Mouse (Mus musculus): Measurements from ENCODE around the gene Lsm2.
"Not testable (repeated sequence)": the region's sequence is repeated elsewhere in the genome, so short reads cannot be mapped to it uniquely, and the experiment has no call there.

The Lsm2 gene

DNA sequence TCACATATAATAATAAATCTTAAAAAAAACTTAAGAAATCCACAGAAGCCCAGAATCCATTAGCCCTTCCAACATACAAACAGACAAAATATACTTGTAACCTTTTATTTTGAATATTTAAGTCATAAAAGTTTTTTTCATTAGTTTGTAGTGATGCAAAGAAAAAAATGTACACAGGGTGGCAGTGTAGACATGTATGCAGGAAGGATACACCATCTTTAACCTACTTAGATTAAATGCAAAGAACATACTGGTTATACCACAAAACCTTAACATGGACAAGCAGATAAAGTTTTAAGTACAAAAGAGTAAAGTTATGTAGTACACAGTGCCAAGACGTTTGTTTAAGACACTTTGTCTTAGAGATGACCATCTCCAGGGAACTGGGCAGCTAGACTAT lies 25.3 kb upstream of the Lsm2 start:
- no peak for DNase-seq (ENCODE audit: low spot score in 2 of 2)

DNA sequence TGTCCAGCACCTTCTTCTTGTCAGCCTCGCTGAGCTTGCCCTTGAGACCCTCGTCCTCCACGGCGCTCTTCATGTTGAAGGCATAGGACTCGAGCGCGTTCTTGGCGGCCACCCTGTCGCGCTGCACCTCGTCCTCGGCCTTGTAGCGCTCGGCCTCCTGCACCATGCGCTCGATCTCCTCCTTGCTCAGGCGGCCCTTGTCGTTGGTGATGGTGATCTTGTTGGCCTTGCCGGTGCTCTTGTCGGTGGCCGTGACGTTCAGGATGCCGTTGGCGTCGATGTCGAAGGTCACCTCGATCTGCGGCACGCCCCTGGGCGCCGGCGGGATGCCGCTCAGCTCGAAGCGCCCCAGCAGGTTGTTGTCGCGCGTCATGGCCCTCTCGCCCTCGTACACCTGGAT lies 24.4 kb upstream of the Lsm2 start:
- not testable (repeated sequence) for DNase-seq (ENCODE audit: low spot score in 2 of 2)

DNA sequence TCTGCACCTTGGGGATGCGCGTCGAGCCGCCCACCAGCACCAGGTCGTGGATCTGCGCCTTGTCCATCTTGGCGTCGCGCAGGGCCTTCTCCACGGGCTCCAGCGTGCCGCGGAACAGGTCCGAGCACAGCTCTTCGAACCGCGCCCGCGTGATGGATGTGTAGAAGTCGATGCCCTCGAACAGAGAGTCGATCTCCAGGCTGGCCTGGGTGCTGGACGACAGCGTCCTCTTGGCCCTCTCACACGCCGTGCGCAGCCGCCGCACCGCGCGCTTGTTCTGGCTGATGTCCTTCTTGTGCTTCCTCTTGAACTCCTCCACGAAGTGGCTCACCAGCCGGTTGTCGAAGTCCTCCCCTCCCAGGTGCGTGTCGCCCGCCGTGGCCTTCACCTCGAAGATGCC lies 23.7 kb upstream of the Lsm2 start:
- DNase-seq (ENCODE audit: low spot score in 2 of 2), result not testable (repeated sequence)

DNA sequence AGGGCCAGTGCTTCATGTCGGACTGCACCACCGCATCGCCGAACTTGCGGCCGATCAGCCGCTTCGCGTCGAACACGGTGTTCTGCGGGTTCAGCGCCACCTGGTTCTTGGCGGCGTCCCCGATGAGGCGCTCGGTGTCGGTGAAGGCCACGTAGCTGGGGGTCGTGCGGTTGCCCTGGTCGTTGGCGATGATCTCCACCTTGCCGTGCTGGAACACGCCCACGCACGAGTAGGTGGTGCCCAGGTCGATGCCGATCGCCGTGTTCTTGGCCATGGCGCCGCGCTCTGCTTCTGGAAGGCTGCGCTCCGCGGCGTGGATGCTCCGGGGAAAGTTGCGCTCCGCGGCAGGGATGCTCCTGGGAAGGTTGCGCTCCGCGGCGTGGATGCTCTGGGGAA lies 22.9 kb upstream of the Lsm2 start:
- not testable (repeated sequence) for DNase-seq (ENCODE audit: low spot score in 2 of 2)

DNA sequence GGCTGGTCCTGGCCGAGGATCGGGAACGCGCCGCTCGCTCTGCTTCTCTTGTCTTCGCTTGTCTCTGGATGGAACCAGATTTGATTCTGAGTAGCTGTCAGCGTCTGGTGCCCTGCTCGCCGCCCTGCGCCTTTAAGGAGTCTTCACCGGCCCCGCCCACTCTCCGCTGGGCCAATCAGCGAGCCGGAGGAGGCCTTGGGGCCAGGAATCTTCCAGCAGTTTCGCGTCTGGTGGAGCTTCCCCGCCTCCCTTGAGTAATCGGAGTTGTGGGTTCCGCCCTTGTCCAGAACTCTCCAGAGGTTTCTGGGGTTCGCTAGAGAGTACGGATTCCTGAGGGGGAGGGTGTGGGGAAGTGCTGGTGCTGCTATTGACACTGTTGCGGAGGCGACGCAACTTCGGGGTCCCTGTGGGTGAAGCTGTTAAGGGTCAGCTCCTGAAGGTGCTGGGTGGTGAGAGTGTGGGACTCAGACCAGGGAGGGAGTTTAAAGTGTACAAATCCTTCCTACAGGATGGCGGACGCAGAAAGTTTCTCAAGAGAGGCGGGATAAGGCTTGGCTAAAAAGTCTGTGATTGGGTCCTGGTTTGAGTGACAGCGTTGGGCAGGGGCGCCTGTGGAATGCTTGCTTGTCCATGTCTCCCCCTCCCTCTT lies 22.4 kb upstream of the Lsm2 start, which contains the start of gene Hspa1b:
Hspa1b (minus strand) TSS at position 109 of the 649 bp plus-strand sequence.
- peak in 1 of 2 experiments; percentile 52 for DNase-seq (ENCODE audit: low spot score in 2 of 2)

DNA sequence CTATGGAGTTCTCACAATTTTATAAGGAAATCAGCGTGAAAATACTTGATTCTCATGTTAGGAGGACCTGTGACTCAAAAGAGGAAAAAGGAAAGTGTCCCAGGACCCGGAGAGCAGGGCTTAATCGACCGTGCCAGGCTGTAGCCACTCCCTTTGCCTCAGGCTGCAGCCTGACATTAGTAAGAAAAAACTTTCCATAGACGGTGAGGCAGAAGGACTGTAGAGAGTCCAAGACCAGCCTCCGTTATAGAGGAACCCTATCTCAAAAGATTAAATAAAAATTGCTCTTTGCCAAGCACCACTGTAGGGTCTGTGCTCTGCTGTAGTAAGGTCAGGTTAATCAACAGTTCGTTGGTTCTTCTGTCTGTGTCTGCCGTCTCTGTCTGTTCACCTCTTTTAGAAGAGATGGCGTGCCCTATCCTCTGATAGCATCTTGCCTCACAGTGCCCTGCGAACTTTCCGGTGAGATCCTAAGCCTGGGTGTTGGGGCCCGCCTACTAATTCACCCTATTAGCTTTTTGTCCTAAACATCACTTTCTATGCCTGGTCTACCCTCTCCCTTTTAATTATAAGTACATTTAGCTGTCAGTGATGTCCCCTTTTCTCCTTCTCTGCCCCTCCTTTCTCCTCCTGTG lies 21.7 kb upstream of the Lsm2 start:
- no peak for DNase-seq (ENCODE audit: low spot score in 2 of 2)

DNA sequence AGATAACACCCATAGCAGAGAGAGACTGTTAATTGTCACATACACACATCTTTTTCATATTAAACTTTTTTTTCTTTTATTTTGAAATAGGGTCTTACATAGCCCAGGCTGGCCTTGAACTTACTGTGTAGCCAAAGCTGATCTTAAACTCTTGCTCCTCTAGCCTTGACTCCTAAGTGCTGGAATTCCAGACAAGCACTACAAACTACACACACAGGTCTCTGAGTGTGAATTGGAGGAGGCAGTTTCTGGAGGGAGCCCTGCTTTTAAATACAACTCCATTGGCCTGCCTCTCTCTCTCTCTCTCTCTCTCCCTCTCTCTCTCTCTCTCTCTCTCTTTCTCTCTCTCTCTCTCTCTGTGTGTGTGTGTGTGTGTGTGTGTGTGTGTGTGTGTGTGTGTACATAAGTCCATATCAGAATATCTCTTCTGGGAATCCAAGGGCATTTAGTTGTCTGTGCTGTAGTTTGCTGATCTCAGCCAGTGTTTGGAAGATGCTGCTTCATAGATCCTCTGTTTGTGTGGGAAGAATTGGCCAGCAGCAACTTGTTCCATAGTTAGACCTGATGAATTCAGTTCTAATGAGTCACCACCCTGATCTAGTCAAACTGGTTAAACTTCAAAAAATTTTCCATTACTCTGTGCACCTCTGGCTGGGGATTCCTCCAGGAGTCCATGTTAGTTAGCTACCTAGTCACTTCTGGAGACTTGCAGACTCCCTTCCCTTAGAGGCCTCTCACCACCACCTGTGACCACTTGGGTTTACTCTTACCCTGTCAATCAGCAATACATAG lies 20.8 kb upstream of the Lsm2 start:
- DNase-seq (ENCODE audit: low spot score in 2 of 2), result no peak

DNA sequence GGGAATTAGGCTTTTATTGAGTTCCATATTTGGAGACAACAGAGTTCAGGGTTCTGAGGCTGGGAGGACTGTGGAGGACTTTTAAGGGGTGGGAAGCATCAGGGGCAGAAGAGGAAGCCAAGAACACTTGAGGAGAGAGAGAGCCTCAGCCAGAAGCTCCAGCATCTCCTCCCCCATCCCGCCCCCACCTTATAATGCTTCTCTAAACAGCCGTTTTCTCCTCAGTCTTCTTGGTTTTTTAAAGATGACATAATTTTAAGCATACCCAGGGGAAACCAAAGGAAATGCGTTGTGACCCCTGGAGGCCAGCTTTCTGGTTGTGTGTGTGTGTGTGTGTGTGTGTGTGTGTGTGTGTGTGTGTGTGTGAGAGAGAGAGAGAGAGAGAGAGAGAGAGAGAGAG lies 19.5 kb upstream of the Lsm2 start:
- DNase-seq (ENCODE audit: low spot score in 2 of 2), result no peak

DNA sequence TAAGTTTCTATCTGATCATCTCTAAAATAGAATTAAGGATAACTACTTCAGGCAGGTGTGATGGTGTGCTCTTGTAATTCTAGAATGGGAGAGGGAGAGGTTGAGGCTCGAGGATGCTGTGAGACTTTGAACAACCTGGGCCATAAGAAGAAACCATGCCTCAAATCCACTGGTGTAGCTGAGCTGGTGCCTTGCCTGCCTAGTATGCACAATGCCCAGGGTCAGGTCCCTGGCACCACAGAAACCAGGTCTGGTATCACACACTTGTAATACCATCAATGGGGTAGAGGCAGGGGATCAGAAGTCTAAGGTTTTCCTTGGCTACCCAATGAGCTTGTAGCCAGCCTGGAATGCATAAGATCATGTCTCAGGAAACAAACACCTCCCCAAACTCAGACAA lies 18.8 kb upstream of the Lsm2 start:
- no peak for DNase-seq (ENCODE audit: low spot score in 2 of 2)

DNA sequence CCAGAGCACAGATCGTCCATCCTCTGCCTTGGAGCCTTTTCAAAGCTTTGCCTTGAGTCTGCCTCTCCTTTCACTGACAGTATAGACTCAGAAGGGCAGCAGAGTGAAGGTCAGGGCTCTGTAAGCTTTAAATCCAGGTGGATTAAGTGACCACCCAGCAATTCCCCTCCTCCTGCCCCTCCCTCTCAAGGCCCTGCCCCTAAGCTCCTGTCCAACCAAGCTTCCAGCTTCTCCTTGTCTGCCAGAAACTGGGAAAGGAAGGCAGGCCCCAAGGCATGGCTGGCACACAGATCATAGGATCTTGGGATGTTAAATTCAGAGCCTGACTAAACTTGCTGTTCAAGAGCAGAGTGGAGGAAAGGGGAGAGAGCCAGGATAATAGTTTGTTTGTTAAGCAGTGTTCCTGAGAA lies 17.0 kb upstream of the Lsm2 start:
- DNase-seq (ENCODE audit: low spot score in 2 of 2), result no peak

DNA sequence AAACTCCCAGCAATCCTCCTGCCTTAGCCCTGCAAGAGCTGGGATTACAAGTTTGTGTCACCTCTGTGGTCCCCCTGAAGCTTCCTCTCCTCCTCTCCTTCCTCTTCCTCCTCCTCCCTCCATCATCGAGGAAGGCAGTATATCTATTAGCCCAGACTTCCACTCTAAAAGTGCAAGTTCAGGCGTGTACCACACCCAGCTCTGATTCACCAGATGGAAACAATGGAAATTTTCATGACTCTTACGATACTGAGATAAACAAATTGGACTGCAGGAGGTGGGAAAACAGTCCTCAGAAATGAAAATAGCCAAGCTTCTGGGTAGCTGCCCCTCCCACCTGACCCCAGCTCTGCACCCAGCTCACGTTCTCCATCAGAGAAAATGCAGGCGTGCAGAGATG lies 16.0 kb upstream of the Lsm2 start:
- DNase-seq (ENCODE audit: low spot score in 2 of 2), result no peak

DNA sequence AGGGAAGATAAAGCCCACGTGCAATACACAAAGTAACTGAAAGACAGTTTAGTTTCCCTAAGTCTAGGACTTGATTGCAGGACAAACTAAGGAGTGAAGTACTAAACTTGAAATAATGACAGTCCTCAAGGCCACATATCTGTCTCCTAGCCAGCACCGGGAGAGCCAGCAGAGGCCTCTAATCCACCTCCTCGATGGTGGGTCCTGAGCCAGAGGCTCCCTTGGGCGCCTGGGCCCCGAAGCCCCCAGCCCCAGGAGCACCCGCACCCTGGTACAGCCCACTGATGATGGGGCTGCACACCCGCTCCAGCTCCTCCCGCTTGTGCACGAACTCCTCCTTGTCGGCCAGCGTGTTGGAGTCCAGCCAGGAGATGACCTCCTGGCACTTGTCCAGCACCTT lies 11.8 kb upstream of the Lsm2 start, which contains the start of gene Gm20481:
Gm20481 (plus strand) TSS at position 91 of the 400 bp plus-strand sequence.
- DNase-seq (ENCODE audit: low spot score in 2 of 2), result not testable (repeated sequence)

DNA sequence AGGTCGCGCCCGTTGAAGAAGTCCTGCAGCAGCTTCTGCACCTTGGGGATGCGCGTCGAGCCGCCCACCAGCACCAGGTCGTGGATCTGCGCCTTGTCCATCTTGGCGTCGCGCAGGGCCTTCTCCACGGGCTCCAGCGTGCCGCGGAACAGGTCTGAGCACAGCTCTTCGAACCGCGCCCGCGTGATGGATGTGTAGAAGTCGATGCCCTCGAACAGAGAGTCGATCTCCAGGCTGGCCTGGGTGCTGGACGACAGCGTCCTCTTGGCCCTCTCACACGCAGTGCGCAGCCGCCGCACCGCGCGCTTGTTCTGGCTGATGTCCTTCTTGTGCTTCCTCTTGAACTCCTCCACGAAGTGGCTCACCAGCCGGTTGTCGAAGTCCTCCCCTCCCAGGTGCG lies 10.8 kb upstream of the Lsm2 start:
- DNase-seq (ENCODE audit: low spot score in 2 of 2), result not testable (repeated sequence)

DNA sequence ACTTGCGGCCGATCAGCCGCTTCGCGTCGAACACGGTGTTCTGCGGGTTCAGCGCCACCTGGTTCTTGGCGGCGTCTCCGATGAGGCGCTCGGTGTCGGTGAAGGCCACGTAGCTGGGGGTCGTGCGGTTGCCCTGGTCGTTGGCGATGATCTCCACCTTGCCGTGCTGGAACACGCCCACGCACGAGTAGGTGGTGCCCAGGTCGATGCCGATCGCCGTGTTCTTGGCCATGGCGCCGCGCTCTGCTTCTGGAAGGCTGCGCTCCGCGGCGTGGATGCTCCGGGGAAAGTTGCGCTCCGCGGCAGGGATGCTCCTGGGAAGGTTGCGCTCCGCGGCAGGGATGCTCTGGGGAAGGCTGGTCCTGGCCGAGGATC lies 10.0 kb upstream of the Lsm2 start:
- DNase-seq (ENCODE audit: low spot score in 2 of 2), result not testable (repeated sequence)

DNA sequence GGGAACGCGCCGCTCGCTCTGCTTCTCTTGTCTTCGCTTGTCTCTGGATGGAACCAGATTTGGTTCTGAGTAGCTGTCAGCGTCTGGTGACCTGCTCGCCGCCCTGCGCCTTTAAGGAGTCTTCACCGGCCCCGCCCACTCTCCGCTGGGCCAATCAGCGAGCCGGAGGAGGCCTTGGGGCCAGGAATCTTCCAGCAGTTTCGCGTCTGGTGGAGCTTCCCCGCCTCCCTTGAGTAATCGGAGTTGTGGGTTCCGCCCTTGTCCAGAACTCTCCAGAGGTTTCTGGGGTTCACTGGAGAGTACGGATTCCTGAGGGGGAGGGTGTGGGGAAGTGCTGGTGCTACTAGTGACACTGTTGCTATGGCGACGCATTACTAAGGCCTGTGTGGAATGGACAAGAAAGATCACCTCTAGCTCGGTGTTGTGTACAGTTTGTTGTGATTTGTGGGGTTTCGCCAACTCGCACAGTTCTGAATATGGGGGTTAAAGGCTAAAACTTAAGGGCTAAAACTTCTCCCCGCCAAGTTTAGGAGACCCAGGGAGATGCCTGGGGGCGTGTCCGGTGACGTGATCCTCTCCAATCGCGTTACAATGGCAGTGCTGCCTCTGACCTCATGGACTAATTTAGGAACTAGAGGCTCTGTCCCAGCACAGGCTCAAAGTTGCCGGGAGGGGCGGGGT lies 9.5 kb upstream of the Lsm2 start, which contains the start of the genes Hspa1a and Hspa1l:
Hspa1a (minus strand) TSS at position 88 of the 681 bp plus-strand sequence.
Hspa1l (plus strand) TSS at position 635 of the 681 bp plus-strand sequence.
- DNase-seq (ENCODE audit: low spot score in 2 of 2), result peak; percentile 39 to 56

DNA sequence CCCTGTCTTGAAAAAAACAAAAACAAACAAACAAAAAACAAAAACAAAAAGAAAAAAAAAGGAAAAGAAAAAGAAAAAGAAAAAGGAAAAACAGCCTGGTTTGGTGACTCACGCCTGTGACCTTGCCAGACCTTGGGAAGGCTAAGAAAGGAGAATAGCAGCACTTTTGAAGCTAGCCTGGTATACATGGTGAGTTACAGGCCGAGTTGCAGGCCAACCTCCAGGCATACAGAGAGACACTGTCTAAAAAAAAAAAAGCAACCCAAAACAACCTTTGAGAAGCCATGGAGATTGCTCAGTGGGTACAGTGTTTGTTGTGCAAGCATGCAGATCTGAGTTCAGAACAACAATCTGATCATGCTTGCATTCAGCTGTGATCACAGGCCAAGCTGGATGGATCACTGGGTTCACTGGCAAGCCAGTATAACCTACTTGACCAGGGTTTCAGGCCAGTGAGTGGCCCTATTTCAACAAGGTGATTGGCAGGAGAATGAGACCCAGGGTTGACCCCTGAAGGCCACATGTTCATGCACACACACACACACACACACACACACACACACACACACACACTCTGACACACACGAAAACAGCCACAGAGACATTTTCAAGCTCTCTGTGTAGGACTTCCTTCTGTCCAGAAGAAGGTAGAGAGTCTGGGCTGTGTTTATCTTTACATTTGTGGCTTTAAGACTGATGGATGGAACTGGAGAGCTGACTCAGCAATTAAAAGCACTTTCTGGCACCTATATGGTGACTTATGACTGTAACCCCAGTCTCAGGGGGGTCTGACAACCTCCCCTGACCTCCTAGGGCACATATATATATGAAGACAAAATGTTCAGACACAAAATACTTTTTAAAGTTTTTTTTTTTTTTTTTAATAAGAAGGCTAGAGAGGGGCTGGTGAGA lies 5.8 kb upstream of the Lsm2 start:
- DNase-seq (ENCODE audit: low spot score in 2 of 2), result no peak

DNA sequence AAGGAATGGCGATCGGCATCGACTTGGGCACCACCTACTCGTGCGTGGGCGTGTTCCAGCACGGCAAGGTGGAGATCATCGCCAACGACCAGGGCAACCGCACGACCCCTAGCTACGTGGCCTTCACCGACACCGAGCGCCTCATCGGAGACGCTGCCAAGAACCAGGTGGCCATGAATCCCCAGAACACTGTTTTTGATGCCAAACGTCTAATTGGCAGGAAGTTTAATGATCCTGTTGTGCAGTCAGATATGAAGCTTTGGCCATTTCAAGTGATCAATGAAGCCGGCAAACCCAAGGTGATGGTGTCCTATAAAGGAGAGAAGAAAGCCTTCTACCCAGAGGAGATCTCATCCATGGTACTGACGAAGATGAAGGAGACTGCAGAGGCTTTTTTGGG lies 4.7 kb upstream of the Lsm2 start:
- no peak for DNase-seq (ENCODE audit: low spot score in 2 of 2)

DNA sequence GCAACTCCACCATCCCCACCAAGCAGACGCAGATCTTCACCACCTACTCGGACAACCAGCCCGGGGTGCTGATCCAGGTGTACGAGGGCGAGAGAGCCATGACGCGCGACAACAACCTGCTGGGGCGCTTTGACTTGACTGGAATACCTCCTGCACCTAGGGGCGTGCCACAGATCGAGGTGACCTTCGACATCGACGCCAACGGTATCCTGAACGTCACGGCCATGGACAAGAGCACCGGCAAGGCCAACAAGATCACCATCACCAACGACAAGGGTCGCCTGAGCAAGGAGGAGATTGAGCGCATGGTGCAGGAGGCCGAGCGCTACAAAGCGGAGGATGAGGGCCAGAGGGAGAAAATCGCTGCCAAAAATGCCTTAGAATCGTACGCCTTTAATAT lies 3.4 kb upstream of the Lsm2 start:
- no peak for DNase-seq (ENCODE audit: low spot score in 2 of 2)

DNA sequence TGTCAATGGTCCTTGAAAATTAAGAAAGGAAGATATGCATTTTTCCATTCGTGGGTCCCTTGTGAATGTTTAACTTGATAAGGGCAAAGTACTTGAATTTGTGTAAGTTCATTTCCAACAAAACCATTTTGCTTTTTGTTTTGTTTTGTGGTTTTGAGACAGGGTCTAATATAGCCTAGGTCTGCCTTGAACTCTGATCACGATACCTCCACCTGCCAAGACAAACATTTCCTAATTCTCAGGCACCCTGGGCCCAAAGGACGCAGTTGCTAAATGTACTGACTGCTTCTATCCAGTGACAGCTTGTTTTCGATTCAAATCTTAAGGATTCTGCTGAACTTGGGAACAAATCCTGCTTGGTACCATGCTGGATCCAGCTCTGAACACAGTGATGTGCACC lies 2.0 kb upstream of the Lsm2 start:
- no peak for DNase-seq (ENCODE audit: low spot score in 2 of 2)

DNA sequence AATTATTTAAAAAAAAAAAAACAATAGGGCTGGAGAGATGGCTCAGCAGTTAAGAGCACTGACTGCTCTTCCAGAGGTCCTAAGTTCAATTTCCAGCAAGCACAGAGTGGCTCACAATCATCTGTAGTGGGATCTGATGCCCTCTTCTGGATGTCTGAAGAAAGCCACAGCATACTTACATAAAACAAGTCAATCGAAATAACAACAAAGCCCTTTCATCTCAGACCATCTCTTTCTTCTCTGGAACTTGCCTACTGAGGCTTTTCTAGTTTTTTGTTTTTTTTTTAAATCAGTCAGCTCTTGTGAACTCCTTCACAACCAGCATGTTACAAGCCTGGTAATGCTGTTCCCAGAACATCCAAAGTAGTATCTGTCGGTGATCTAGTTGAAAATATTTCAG lies 1.0 kb upstream of the Lsm2 start:
- no peak for DNase-seq (ENCODE audit: low spot score in 2 of 2)

DNA sequence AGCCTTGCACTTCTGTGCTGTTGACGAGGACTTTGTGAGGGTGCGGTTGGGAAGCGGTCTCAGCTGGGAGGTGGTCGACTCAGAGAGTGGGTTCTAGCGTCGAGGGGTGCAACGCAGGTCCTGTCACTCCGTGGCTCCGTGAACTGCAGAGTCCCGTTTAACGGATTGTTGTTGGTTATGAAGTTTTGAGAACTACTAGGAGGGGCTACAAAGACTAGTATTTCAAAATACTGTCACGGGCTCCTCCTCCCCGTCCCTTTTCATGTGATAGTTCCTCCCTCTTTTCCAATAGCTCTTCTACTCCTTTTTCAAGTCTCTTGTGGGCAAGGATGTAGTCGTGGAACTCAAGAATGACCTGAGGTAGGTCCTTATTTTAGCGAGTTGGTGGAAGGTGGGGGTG lies 666 bp downstream of the Lsm2 start:
- DNase-seq (ENCODE audit: low spot score in 2 of 2), result no peak
